Mouse (Mus musculus) stomach, embryonic 14.5 days (tissue): ENCODE data around the gene Cyp1a2. TPM values are rescaled to one million over a fixed set of nuclear protein-coding genes. Genes with fewer than 3 reads are reported as not detected.
A peak's percentile ranks its signal among the peaks of the same experiment; 100 is the strongest.

ENCODE experiments used
- ATAC-seq: fragments of 200-750 bp; cut with Nextera tagmentation; 2 replicates; pipeline ENCODE4 v1.8.0; 2017; ENCODE audit warnings: low read depth, moderate TSS enrichment; ENCODE audit not compliant: insufficient number of reproducible peaks, insufficient read depth, low FRiP score
- H3K27ac ChIP-seq: fragments of 300-500 bp; sonication (generic); 2 replicates; pipeline ENCODE4 v1.5.1; 2014; ENCODE audit warnings: mild to moderate bottlenecking, low read length, moderate library complexity, mixed read lengths
- H3K27me3 ChIP-seq: fragments of 300-500 bp; sonication (generic); 2 replicates; pipeline ENCODE4 v1.6.1; 2014; ENCODE audit warnings: low read length, control low read depth, mixed read lengths; ENCODE audit not compliant: control insufficient read depth, insufficient read depth
- H3K36me3 ChIP-seq: fragments of 300-500 bp; sonication (generic); 2 replicates; pipeline ENCODE4 v1.6.1; 2014; ENCODE audit warnings: mild to moderate bottlenecking, control low read depth, low read length, moderate library complexity, mixed read lengths; ENCODE audit not compliant: control insufficient read depth, insufficient read depth
- H3K4me1 ChIP-seq: fragments of 300-500 bp; sonication (generic); 2 replicates; pipeline ENCODE4 v1.6.1; 2014; ENCODE audit warnings: low read length, control low read depth, mixed read lengths; ENCODE audit not compliant: control insufficient read depth, insufficient read depth
- H3K4me2 ChIP-seq: fragments of 300-500 bp; sonication (generic); replicated peaks from 2 replicates; pipeline ENCODE4 v1.6.1; 2014; ENCODE audit warnings: low read depth, low read length, control low read depth
- H3K4me3 ChIP-seq: fragments of 300-500 bp; sonication (generic); 2 replicates; pipeline ENCODE4 v1.5.1; 2014; ENCODE audit warnings: low read depth, low read length, control low read depth
- H3K9ac ChIP-seq: fragments of 300-500 bp; sonication (generic); replicated peaks from 2 replicates; pipeline ENCODE4 v1.6.1; 2014; ENCODE audit warnings: low read depth, mild to moderate bottlenecking, control low read depth, low read length, moderate library complexity, mixed read lengths
- H3K9me3 ChIP-seq: fragments of 300-500 bp; sonication (generic); 2 replicates; pipeline ENCODE4 v1.6.1; 2016; ENCODE audit warnings: low read depth, low read length, control low read depth; ENCODE audit not compliant: control insufficient read depth
- WGBS: fragments of 180-500 bp; shearing (Covaris S2); extraction: QIAGEN DNeasy Blood & Tissue Kit; methylation state at CpG from one replicate; pipeline ENCODE4 v1.1.7; 2014; 5-methylcytosine and 5-hydroxymethylcytosine counted together
- polyA plus RNA-seq: library from polyadenylated mRNA; unstranded; fragments of >200 nt; fragmentation: Nextera tagmentation; extraction: Ambion mirVana; gene quantifications from 2 replicates; pipeline ENCODE4 v1.2.1, GENCODE M21; 2014

Gene Cyp1a2
- polyA plus RNA-seq, 1 experiment from 2014 or later: not detected

DNA sequence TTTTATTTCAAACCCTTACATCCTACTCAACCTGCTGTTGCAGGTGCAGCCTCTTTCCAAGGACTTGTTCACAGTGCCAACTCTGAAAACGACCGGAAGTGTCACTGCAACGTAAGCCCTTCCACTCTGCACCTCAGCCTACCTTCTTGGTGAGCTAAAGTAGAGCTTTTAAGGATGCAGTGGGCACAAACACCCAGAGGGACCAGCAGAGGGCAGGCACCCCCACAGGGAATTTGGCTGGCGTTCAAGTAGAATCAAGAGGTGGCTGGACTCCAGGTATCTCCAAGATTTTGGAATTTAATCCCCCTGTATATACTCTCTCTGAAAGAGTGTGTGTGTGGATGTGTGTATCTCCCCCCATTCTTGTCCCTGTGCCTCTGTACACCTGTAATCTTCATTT is 25.7 kb downstream of the Cyp1a2 start:
- WGBS: 56% methylated on average over 4 of the region's 4 CpGs
- no peak overlapping the region for H3K4me2 ChIP-seq
- H3K9ac ChIP-seq: no peak overlapping the region
- H3K4me3 ChIP-seq: no peak overlapping the region
- no peak overlapping the region for H3K27ac ChIP-seq
- no peaks in the 10 kb centered on the region for H3K4me1 ChIP-seq
- no peak for ATAC-seq
- no peaks in the 10 kb centered on the region for H3K27me3 ChIP-seq
- no peaks in the 10 kb centered on the region for H3K36me3 ChIP-seq
- no peaks in the 10 kb centered on the region for H3K9me3 ChIP-seq

DNA sequence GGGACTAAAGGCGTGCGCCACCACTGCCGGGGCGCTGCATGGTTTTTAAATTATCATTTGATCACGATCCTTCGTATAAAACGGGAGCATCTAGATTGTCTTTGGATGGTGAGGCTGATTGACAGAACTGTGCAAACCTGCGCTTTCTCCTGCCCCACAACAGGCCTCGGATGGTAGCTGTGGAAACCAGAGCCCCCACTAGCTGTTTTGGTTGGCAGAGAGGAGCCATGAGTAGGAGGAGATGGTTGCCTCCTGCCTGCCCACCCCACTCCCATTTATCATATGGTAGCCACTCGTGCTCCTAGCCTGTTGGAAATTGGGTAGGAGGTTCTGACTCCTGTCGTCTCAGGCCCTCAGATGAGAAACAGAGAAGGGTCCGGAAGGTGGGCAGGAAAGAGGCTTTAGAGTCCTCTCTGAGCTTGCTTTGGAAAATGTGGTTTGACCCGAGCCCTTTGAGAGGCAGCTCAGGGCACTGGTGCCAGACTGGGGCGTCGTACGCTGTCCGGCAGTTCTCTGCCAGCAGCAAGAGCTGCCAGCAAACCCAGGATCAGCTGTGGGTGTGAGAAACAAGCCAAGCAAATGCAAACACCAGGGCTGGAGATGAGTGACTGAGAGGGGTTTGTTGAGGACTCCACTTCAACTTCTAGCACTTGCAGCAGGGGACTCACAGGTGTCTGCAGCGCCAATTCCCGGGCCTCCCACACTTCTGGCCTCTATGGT is 26.7 kb downstream of the Cyp1a2 start:
- no peak for ATAC-seq
- Histone ChIP-seq H3K36me3 (no peaks in the 10 kb centered on the region), H3K4me2 (no peak overlapping the region), H3K4me3 (no peak overlapping the region), H3K27me3 (no peaks in the 10 kb centered on the region), H3K9ac (no peak overlapping the region), H3K9me3 (no peaks in the 10 kb centered on the region), H3K27ac (no peak overlapping the region), H3K4me1 (no peaks in the 10 kb centered on the region)
- 79% methylated on average over 19 of the region's 19 CpGs for WGBS

DNA sequence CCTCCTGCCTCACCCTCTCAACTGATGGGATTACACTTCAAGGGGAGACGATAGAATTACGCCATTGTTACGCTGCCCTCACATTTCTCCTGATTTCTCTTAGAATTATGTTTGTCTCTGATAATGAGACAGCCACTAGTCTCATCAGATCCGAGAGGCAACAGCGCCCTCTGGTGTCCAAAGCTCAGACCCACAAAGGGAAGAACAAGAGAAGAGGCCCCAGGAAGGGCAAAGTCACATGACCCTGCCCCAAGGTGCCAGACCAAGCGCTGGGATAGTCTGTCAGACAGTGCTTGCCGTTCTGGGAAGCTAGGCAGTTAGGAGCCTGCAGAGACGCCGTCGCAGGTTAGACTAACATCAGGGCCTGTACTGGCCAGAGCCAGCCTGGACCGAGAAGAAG is 27.8 kb downstream of the Cyp1a2 start:
- WGBS: 2% methylated on average over 11 of the region's 11 CpGs
- Histone ChIP-seq H3K27me3 (no peaks in the 10 kb centered on the region), H3K36me3 (no peaks in the 10 kb centered on the region), H3K4me3 (no peak overlapping the region), H3K4me1 (peaks cover 1% of the 10 kb centered on the region; the same call in 1 of the 2 replicates), H3K9ac (no peak overlapping the region), H3K27ac (no peak overlapping the region), H3K9me3 (no peaks in the 10 kb centered on the region), H3K4me2 (no peak overlapping the region; the same call in 1 of the 2 replicates)
- peak; percentile 68 for ATAC-seq

DNA sequence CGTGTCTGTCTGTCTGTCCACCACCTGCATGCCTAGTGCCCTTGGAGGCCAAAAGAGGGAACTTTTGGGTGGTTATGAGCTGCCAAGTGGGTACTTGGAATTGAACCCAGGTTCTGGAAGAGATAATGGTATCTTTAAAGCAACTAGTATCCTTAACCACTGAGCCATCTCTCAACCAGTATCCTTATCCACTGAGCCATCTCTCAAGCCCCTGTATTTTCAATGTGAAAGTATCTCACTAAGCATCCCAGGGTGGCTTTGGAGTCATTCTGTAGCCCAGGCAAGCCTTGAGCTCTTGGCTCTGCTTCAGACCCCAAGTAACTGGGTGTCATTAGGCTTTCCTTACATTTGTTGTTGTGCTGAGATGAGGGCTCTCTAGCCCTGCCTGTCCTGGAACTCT is 28.5 kb downstream of the Cyp1a2 start:
- WGBS: 79% methylated on average over 1 of the region's 1 CpGs
- Histone ChIP-seq H3K9ac (no peak overlapping the region), H3K9me3 (no peaks in the 10 kb centered on the region), H3K36me3 (no peaks in the 10 kb centered on the region), H3K27me3 (no peaks in the 10 kb centered on the region), H3K4me2 (no peak overlapping the region), H3K27ac (no peak overlapping the region), H3K4me1 (peaks cover 5% of the 10 kb centered on the region; the same call in 1 of the 2 replicates), H3K4me3 (no peak overlapping the region)
- no peak for ATAC-seq

DNA sequence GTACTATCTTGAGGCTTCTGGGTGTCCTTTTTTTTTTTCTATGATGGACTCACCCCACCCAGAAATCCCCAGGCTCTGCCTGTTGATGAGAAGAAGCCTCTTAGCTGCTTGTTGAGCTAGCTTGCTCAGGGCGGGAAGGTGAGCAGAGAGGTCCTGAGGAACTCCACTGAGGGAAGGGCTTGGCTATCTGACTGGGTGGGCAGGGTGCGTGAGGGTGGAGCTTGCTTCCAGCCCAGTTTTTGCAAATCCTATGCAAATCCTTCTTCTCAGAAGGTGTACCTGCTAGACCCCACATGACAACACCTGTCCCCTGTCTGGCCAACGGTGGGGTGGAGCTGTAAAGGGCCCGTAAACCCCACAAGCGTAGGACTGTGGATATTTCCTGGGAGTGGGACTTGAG is 30.2 kb downstream of the Cyp1a2 start, which contains the start of gene Csk:
Gene Csk, minus strand, starts transcription at position 349 of the 400 bp plus-strand sequence.
- 58% methylated on average over 5 of the region's 5 CpGs for WGBS
- Histone ChIP-seq H3K4me3 (no peak within 1 kb of the TSS), H3K4me2 (peak within 1 kb of the TSS; percentile 7; the same call in 1 of the 2 replicates), H3K36me3 (no peaks in the 10 kb centered on the region), H3K27me3 (no peaks in the 10 kb centered on the region), H3K9ac (0 out of 2 replicates have a peak within 1 kb of the TSS, but pooled peaks have one; percentile 2), H3K4me1 (peaks cover 5% of the 10 kb centered on the region; the same call in 1 of the 2 replicates), H3K27ac (no peak within 1 kb of the TSS; the same call in 1 of the 2 replicates), H3K9me3 (no peaks in the 10 kb centered on the region)
- no peak for ATAC-seq

DNA sequence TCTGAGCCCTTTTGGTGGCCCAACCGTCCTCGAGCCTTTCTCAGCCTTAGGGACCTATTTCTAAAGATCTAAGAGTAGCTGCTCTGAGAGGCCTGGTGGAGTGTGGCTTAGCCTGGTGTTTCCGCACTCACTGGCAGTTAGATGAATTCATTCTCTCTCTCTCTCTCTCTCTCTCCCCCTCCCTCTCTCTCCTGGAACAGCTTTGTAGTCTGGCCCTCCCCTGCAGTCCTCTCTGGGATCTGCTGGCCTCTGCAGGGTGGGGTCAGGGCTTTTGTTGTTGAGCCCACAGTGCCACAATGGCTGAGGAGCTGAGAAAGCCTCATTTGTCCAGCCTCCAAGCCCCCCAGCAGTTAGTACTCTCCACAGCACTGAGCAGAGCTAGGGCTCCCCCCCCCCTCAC is 30.6 kb downstream of the Cyp1a2 start:
- H3K4me2 ChIP-seq: peak overlapping the region; percentile 7; the same call in 1 of the 2 replicates
- H3K27ac ChIP-seq: no peak overlapping the region; the same call in 1 of the 2 replicates
- no peaks in the 10 kb centered on the region for H3K27me3 ChIP-seq
- H3K36me3 ChIP-seq: no peaks in the 10 kb centered on the region
- 44% methylated on average over 3 of the region's 3 CpGs for WGBS
- H3K9ac ChIP-seq: 0 out of 2 replicates have a peak overlapping the region, but pooled peaks have one; percentile 2
- no peaks in the 10 kb centered on the region for H3K9me3 ChIP-seq
- peaks cover 5% of the 10 kb centered on the region; the same call in 1 of the 2 replicates for H3K4me1 ChIP-seq
- no peak overlapping the region for H3K4me3 ChIP-seq
- ATAC-seq: no peak

DNA sequence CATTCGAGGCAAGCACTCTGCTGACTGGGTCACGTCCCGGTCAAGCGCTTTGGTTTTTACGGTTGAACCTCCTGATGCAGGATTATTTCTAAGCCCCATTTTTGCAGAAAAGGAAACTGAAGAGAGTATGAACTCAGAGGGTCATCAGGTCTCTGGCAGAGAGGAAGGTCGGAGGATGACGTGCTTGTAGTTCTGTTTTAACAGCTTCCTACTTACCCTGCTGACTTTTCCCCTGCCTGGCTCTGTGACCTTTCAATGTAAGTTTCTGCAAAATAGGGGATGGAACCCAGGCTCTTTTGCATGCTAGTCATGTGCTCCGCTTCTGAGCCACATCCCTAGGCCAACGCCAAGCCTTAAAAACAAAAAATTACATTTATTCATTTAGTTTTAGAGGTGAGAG is 31.2 kb downstream of the Cyp1a2 start:
- Histone ChIP-seq H3K9me3 (no peaks in the 10 kb centered on the region), H3K9ac (0 out of 2 replicates have a peak overlapping the region, but pooled peaks have one; percentile 2), H3K27me3 (no peaks in the 10 kb centered on the region), H3K4me2 (no peak overlapping the region), H3K4me1 (peaks cover 9% of the 10 kb centered on the region), H3K36me3 (no peaks in the 10 kb centered on the region), H3K27ac (no peak overlapping the region), H3K4me3 (no peak overlapping the region)
- WGBS: 65% methylated on average over 9 of the region's 9 CpGs
- ATAC-seq: no peak

DNA sequence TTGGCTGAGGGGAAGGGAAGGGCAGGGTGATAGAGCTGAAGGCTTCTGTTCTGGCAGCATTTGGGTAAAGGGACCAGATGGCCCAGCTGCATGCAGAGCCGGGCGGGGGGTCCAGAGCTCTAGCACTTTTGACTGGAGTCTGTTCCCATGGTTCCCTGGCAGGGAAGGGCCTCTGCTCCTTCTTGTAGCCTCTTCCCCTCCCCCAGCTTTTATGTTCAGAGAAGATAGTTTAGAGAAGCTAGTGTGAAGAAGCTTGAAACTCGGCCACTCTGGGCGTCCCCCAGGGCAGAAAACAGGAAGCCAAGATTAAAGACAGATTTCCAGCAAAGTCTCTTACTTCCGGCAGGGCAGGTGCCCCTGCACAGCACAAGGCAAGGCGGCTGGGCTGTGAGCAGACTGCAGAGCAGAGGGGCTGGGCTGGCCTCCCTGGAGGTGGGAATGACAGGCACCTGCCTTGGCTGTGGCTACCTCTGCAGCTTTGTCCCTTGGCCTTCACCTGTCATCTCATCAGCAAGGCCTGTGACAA is 32.7 kb downstream of the Cyp1a2 start:
- H3K36me3 ChIP-seq: no peaks in the 10 kb centered on the region
- H3K27ac ChIP-seq: peak overlapping the region; percentile 33; the same call in 1 of the 2 replicates
- H3K9me3 ChIP-seq: no peaks in the 10 kb centered on the region
- H3K4me2 ChIP-seq: no peak overlapping the region
- H3K4me1 ChIP-seq: peaks cover 14% of the 10 kb centered on the region
- H3K4me3 ChIP-seq: no peak overlapping the region
- WGBS: 15% methylated on average over 6 of the region's 6 CpGs
- H3K9ac ChIP-seq: no peak overlapping the region
- no peaks in the 10 kb centered on the region for H3K27me3 ChIP-seq
- ATAC-seq: no peak
